Mouse (Mus musculus) bone marrow macrophage, adult 2 months (primary cell): ENCODE measurements around the gene Abhd5.

Experiments
- CTCF ChIP-seq: IDR thresholded peaks from 2 replicates; pipeline ENCODE4 v1.5.1; 2012; ENCODE audit warnings: low read depth, mild to moderate bottlenecking, low read length, moderate library complexity
- POLR2A ChIP-seq: IDR thresholded peaks from 2 replicates; pipeline ENCODE4 v1.6.1; 2012; ENCODE audit warnings: mild to moderate bottlenecking, low read depth, low read length, borderline replicate concordance

- TF ChIP-seq POLR2A, result no peak
- TF ChIP-seq CTCF, result no peak
These were observed 68.9 kb downstream of the Abhd5 start for GRCm38 (mm10) chr9:122420195-122420756.
